Mouse (Mus musculus): ENCODE measurements around the gene Smlr1. TPM values are rescaled to one million over a fixed set of nuclear protein-coding genes. Genes with fewer than 3 reads are reported as not detected.

The Smlr1 gene
- polyA plus RNA-seq, 1 experiment from 2014 or later, result not detected

- TF ChIP-seq CTCF (IDR thresholded peaks at IDR 0.05; ENCODE audit: low read depth), result no peak
- no peak overlapping the region for H3K9ac ChIP-seq
- no peaks in the 10 kb centered on the region for H3K9me3 ChIP-seq (ENCODE audit: low read depth, low read length)
- WGBS, result 63% methylated on average over 3 of the region's 3 CpGs
- no peaks in the 10 kb centered on the region for H3K4me1 ChIP-seq (ENCODE audit: insufficient read depth)
- H3K4me2 ChIP-seq, result no peak overlapping the region
- DNase-seq (peak; percentile 37), ATAC-seq (ENCODE audit: insufficient read depth) (no peak)
- no peaks in the 10 kb centered on the region for H3K27me3 ChIP-seq (ENCODE audit: insufficient read depth, low read length)
- H3K27ac ChIP-seq (ENCODE audit: low read depth), result no peak overlapping the region
- H3K4me3 ChIP-seq (ENCODE audit: low read depth, low read length), result no peak overlapping the region
- peaks cover 8% of the 10 kb centered on the region; the same call in 1 of the 2 replicates for H3K36me3 ChIP-seq (ENCODE audit: insufficient read depth)
Measured at GRCm38 (mm10) chr10:25527126-25527525, 8.9 kb downstream of the Smlr1 start.

- H3K4me1 ChIP-seq (ENCODE audit: insufficient read depth), result no peaks in the 10 kb centered on the region
- peaks cover 11% of the 10 kb centered on the region; the same call in 1 of the 2 replicates for H3K36me3 ChIP-seq (ENCODE audit: insufficient read depth)
- DNase-seq (no peak), ATAC-seq (ENCODE audit: insufficient read depth) (no peak)
- no peak overlapping the region for H3K9ac ChIP-seq
- H3K27me3 ChIP-seq (ENCODE audit: insufficient read depth, low read length), result no peaks in the 10 kb centered on the region
- H3K4me2 ChIP-seq, result no peak overlapping the region
- no peak for TF ChIP-seq CTCF (IDR thresholded peaks at IDR 0.05; ENCODE audit: low read depth)
- WGBS, result 89% methylated on average over 4 of the region's 4 CpGs
- no peak overlapping the region for H3K27ac ChIP-seq (ENCODE audit: low read depth)
- H3K9me3 ChIP-seq (ENCODE audit: low read depth, low read length), result no peaks in the 10 kb centered on the region
- no peak overlapping the region for H3K4me3 ChIP-seq (ENCODE audit: low read depth, low read length)
Measured at GRCm38 (mm10) chr10:25526622-25527021, 9.4 kb downstream of the Smlr1 start.

- Histone ChIP-seq H3K9me3 (ENCODE audit: low read depth, low read length) (no peaks in the 10 kb centered on the region), H3K36me3 (ENCODE audit: insufficient read depth) (peaks cover 15% of the 10 kb centered on the region; the same call in 1 of the 2 replicates), H3K27ac (ENCODE audit: low read depth) (no peak overlapping the region), H3K4me2 (no peak overlapping the region), H3K4me3 (ENCODE audit: low read depth, low read length) (no peak overlapping the region), H3K27me3 (ENCODE audit: insufficient read depth, low read length) (no peaks in the 10 kb centered on the region), H3K9ac (no peak overlapping the region), H3K4me1 (ENCODE audit: insufficient read depth) (no peaks in the 10 kb centered on the region)
- no peak for DNase-seq
- WGBS, result 58% methylated on average over 4 of the region's 4 CpGs
- no peak for ATAC-seq (ENCODE audit: insufficient read depth)
- TF ChIP-seq CTCF (IDR thresholded peaks at IDR 0.05; ENCODE audit: low read depth), result no peak
Measured at GRCm38 (mm10) chr10:25526156-25526555, 9.9 kb downstream of the Smlr1 start.

- no peak for TF ChIP-seq CTCF (IDR thresholded peaks at IDR 0.05; ENCODE audit: low read depth)
- no peak overlapping the region for H3K4me2 ChIP-seq
- H3K4me3 ChIP-seq (ENCODE audit: low read depth, low read length), result no peak overlapping the region
- H3K27ac ChIP-seq (ENCODE audit: low read depth), result no peak overlapping the region
- H3K9me3 ChIP-seq (ENCODE audit: low read depth, low read length), result no peaks in the 10 kb centered on the region
- WGBS, result 89% methylated on average over 8 of the region's 8 CpGs
- no peak for DNase-seq
- ATAC-seq (ENCODE audit: insufficient read depth), result no peak
- H3K27me3 ChIP-seq (ENCODE audit: insufficient read depth, low read length), result no peaks in the 10 kb centered on the region
- H3K36me3 ChIP-seq (ENCODE audit: insufficient read depth), result peaks cover 20% of the 10 kb centered on the region; the same call in 1 of the 2 replicates
- H3K4me1 ChIP-seq (ENCODE audit: insufficient read depth), result no peaks in the 10 kb centered on the region
- H3K9ac ChIP-seq, result no peak overlapping the region
Measured at GRCm38 (mm10) chr10:25523727-25524126, 12.3 kb downstream of the Smlr1 start.

- Histone ChIP-seq H3K4me2 (no peak overlapping the region), H3K4me3 (ENCODE audit: low read depth, low read length) (no peak overlapping the region), H3K27me3 (ENCODE audit: insufficient read depth, low read length) (no peaks in the 10 kb centered on the region), H3K4me1 (ENCODE audit: insufficient read depth) (no peaks in the 10 kb centered on the region), H3K36me3 (ENCODE audit: insufficient read depth) (peaks cover 30% of the 10 kb centered on the region), H3K9ac (no peak overlapping the region), H3K27ac (ENCODE audit: low read depth) (no peak overlapping the region), H3K9me3 (ENCODE audit: low read depth, low read length) (no peaks in the 10 kb centered on the region)
- 82% methylated on average over 5 of the region's 5 CpGs for WGBS
- no peak for DNase-seq
- no peak for TF ChIP-seq CTCF (IDR thresholded peaks at IDR 0.05; ENCODE audit: low read depth)
- no peak for ATAC-seq (ENCODE audit: insufficient read depth)
Measured at GRCm38 (mm10) chr10:25520428-25520827, 15.6 kb downstream of the Smlr1 start.

- Histone ChIP-seq H3K9me3 (ENCODE audit: low read depth, low read length) (no peaks in the 10 kb centered on the region), H3K27ac (ENCODE audit: low read depth) (no peak overlapping the region), H3K4me1 (ENCODE audit: insufficient read depth) (no peaks in the 10 kb centered on the region), H3K27me3 (ENCODE audit: insufficient read depth, low read length) (no peaks in the 10 kb centered on the region), H3K9ac (no peak overlapping the region), H3K36me3 (ENCODE audit: insufficient read depth) (peaks cover 32% of the 10 kb centered on the region), H3K4me3 (ENCODE audit: low read depth, low read length) (no peak overlapping the region), H3K4me2 (no peak overlapping the region)
- DNase-seq, result no peak
- no peak for ATAC-seq (ENCODE audit: insufficient read depth)
- WGBS, result 65% methylated on average over 3 of the region's 3 CpGs
- TF ChIP-seq CTCF (IDR thresholded peaks at IDR 0.05; ENCODE audit: low read depth), result no peak
Measured at GRCm38 (mm10) chr10:25519954-25520353, 16.1 kb downstream of the Smlr1 start.

- ATAC-seq (ENCODE audit: insufficient read depth) (no peak), DNase-seq (no peak)
- Histone ChIP-seq H3K4me3 (ENCODE audit: low read depth, low read length) (no peak overlapping the region), H3K4me1 (ENCODE audit: insufficient read depth) (no peaks in the 10 kb centered on the region), H3K9ac (no peak overlapping the region), H3K4me2 (no peak overlapping the region), H3K9me3 (ENCODE audit: low read depth, low read length) (no peaks in the 10 kb centered on the region), H3K36me3 (ENCODE audit: insufficient read depth) (peaks cover 26% of the 10 kb centered on the region), H3K27ac (ENCODE audit: low read depth) (no peak overlapping the region), H3K27me3 (ENCODE audit: insufficient read depth, low read length) (no peaks in the 10 kb centered on the region)
- 74% methylated on average over 1 of the region's 1 CpGs for WGBS
- no peak for TF ChIP-seq CTCF (IDR thresholded peaks at IDR 0.05; ENCODE audit: low read depth)
Measured at GRCm38 (mm10) chr10:25513821-25514220, 22.2 kb downstream of the Smlr1 start.

GRCm38 (mm10) chr10:25503250-25503649 is 32.8 kb downstream of the Smlr1 start:
- Histone ChIP-seq H3K27me3 (ENCODE audit: insufficient read depth, low read length) (no peaks in the 10 kb centered on the region), H3K4me1 (ENCODE audit: insufficient read depth) (no peaks in the 10 kb centered on the region), H3K36me3 (ENCODE audit: insufficient read depth) (peaks cover 50% of the 10 kb centered on the region), H3K27ac (ENCODE audit: low read depth) (no peak overlapping the region), H3K9ac (no peak overlapping the region), H3K9me3 (ENCODE audit: low read depth, low read length) (no peaks in the 10 kb centered on the region), H3K4me3 (ENCODE audit: low read depth, low read length) (no peak overlapping the region), H3K4me2 (no peak overlapping the region)
- 38% methylated on average over 5 of the region's 5 CpGs for WGBS
- DNase-seq (peak; percentile 21), ATAC-seq (ENCODE audit: insufficient read depth) (peak; percentile 58; the same call in 1 of the 2 replicates)
- TF ChIP-seq CTCF (IDR thresholded peaks at IDR 0.05; ENCODE audit: low read depth), result no peak

Data from lung, embryonic 14.5 days (tissue).